Mouse (Mus musculus) liver, embryonic 14.5 days (tissue): ENCODE data around the gene Farp1.

Experiments
- CTCF ChIP-seq: IDR thresholded peaks from 2 replicates; pipeline ENCODE4 v1.5.1; 2016; ENCODE audit warnings: antibody characterized with exemption, low read depth, control low read depth
- EP300 ChIP-seq: IDR thresholded peaks from 2 replicates; pipeline ENCODE4 v1.6.1; 2016; ENCODE audit warnings: antibody characterized with exemption, low read depth

DNA sequence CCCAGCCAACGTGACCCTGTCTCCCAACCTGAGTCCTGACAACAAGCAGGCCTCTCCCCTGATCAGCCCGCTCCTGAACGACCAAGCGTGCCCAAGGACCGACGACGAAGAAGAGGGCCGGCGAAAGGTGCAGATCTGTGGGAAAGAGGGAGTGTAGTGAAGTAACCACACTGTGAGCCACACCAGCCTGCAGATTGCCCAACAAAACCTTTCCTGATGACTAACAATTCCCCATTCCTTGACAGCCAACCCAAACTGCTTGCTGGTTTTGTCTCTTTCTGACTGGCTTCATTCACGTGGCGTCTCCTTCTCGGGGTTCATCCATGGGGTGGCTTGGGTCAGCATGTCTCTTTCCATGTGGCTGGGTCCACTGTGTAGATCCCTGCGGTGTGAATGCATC is 220.5 kb downstream of the Farp1 start:
- TF ChIP-seq CTCF (no peak), EP300 (no peak)
